Mouse (Mus musculus) megakaryocyte-erythroid progenitor cell, adult 5 weeks (primary cell): ENCODE data around the gene Bcl2l15. TPM values are rescaled to one million over a fixed set of nuclear protein-coding genes. Genes with fewer than 3 reads are reported as not detected.

Source experiments
- polyA plus RNA-seq: library from polyadenylated mRNA; stranded (reverse); fragments of >175 nt; gene quantifications from 2 replicates; pipeline ENCODE4 v1.2.3, GENCODE M21; 2012

The Bcl2l15 gene
- polyA plus RNA-seq: 0.28 TPM in 1 of 2 replicates, not detected in the other

GRCm38 (mm10) chr3:103832426-103832825, at the start of gene Bcl2l15:
TSS of gene Bcl2l15 (plus strand) at chr3:103832601.

GRCm38 (mm10) chr3:103791230-103792110, 40.9 kb upstream of the Bcl2l15 start, which contains the start of gene Hipk1:
TSS of gene Hipk1 (minus strand) at chr3:103791563.

GRCm38 (mm10) chr3:103808891-103809798, 23.3 kb upstream of the Bcl2l15 start, which contains the start of the genes Dclre1b, Ap4b1 and Gm43064:
TSS of gene Dclre1b (minus strand) at chr3:103809444.
TSS of gene Ap4b1 (plus strand) at chr3:103809520.
TSS of gene Gm43064 (plus strand) at chr3:103809573.

GRCm38 (mm10) chr3:103858881-103859801, 26.7 kb downstream of the Bcl2l15 start, which contains the start of gene Ptpn22:
TSS of gene Ptpn22 (plus strand) at chr3:103859795.

Other genes starting within 250 kb of the Bcl2l15 start
- 0.03 TPM in 1 of 2 replicates, not detected in the other for gene Atg4a-ps, start 186.5 kb upstream of the Bcl2l15 start, polyA plus RNA-seq
- gene Olfml3, start 94.6 kb upstream of the Bcl2l15 start, polyA plus RNA-seq: 0.03 and 0.10 TPM in 2 replicates
- gene Gm10964, start 93.2 kb upstream of the Bcl2l15 start, polyA plus RNA-seq: not detected in 2 replicates
- gene Hipk1, start 41.0 kb upstream of the Bcl2l15 start, polyA plus RNA-seq: 47.1 and 56.4 TPM in 2 replicates
- 2.8 and 4.4 TPM in 2 replicates for gene Dclre1b, start 23.2 kb upstream of the Bcl2l15 start, polyA plus RNA-seq
- 3.8 and 4.4 TPM in 2 replicates for gene Ap4b1, start 23.1 kb upstream of the Bcl2l15 start, polyA plus RNA-seq
- gene Gm43064, start 23.0 kb upstream of the Bcl2l15 start, polyA plus RNA-seq: 0.08 and 0.28 TPM in 2 replicates
- gene Ptpn22, start 27.2 kb downstream of the Bcl2l15 start, polyA plus RNA-seq: 3.9 and 6.0 TPM in 2 replicates
- gene Rsbn1, start 81.5 kb downstream of the Bcl2l15 start, polyA plus RNA-seq: 25.5 and 29.1 TPM in 2 replicates
- gene Phtf1, start 135.5 kb downstream of the Bcl2l15 start, polyA plus RNA-seq: 15.3 and 17.8 TPM in 2 replicates